25 mouse cellular contexts compared by ENCODE assay signal in the genomic region with DNA sequence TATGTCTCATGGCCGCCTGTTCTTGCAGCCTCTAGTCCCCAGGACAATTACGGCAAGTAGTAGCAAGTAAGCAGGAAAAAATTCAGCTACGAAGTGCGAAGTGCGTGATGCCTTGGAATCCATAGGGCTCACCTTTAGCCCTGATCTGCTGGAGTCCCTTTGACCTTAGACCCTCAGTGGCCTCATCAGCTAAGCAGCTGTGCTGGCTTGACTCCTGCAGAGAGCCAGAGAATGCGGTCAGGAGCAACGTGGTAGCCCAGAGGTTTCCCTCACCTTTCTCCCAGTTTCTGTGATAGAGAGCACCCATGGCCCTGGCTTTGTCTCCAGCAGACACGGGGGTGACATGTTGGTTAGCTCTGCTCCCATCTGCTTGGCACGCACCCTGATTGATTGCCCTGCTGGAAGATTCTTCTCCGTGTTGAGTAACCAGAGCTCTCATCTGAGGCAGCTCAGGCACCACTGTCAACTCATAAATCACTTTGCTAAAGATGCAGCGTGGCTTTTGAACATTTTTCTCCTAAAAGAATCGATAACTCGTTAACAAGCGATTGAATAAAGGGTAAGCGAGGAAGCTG. TPM values are rescaled to one million over a fixed set of nuclear protein-coding genes. Genes with fewer than 3 reads are reported as not detected.
DNase-seq lines count a peak whose midpoint lies in the region; ATAC-seq and TF ChIP-seq lines count a peak whose summit lies in the region.
"Had no signal": no experiment of that assay in that cellular context is flagged by ENCODE, and none has a peak within 500 bp of the region (broad histone marks: within the 10 kb centered on the region; RNA-seq: fewer than 3 reads in every experiment).

No protein-coding gene starts in this region.

- H3K79me2 ChIP-seq in liver, adult 2 months (ENCODE audit: control insufficient read depth, insufficient read depth, low read length): no peaks in the 10 kb centered on the region

- WGBS in forebrain, embryonic 10.5 days: 73% methylated on average over 15 of the region's 15 CpGs
- WGBS in forebrain, embryonic 15.5 days: 62% methylated on average over 15 of the region's 15 CpGs
- 33% methylated on average over 15 of the region's 15 CpGs for WGBS in liver, adult 2 months
- 50% methylated on average over 15 of the region's 15 CpGs for WGBS in liver, embryonic 11.5 days
- 45% methylated on average over 15 of the region's 15 CpGs for WGBS in neural tube, embryonic 11.5 days

- no peaks in the 10 kb centered on the region for H3K9me3 ChIP-seq in forebrain, embryonic 10.5 days
- no peaks in the 10 kb centered on the region for H3K9me3 ChIP-seq in forebrain, embryonic 15.5 days
- H3K9me3 ChIP-seq in liver, embryonic 11.5 days (ENCODE audit: control insufficient read depth, low read length): no peaks in the 10 kb centered on the region
- no peaks in the 10 kb centered on the region for H3K9me3 ChIP-seq in neural tube, embryonic 11.5 days (ENCODE audit: control insufficient read depth, low read length)
- H3K9me3 ChIP-seq: hindbrain, embryonic 15.5 days; limb, embryonic 15.5 days; lung, embryonic 15.5 days; neural tube, embryonic 12.5 days had no signal

- DNase-seq in forebrain, embryonic 10.5 days (ENCODE audit: extremely low spot score, low spot score): no peak
- DNase-seq in liver, adult 2 months (ENCODE audit: extremely low read depth, low read depth, low spot score): peak; percentile 97
- DNase-seq in liver, embryonic 11.5 days (ENCODE audit: low spot score): no peak
- peak; percentile 66 for DNase-seq in adrenal gland, postnatal 14 days
- DNase-seq in neural tube, embryonic 11.5 days (ENCODE audit: low spot score): no peak
- no peak for DNase-seq in T-cell, adult 2 months (ENCODE audit: low spot score)
- DNase-seq in testis, postnatal 10 days (ENCODE audit: low spot score): no peak
- DNase-seq: B cell, adult 2 months; cerebellum, adult 9-11 months; embryo, embryonic 11 days; kidney, adult 2 months; kidney, postnatal 25 days; layer of hippocampus, adult 9-11 months; right cerebral cortex, postnatal 25 days; thymus, postnatal 14 days had no signal

- H3K9ac ChIP-seq in forebrain, embryonic 15.5 days (replicated peaks): no peak overlapping the region
- H3K9ac ChIP-seq in liver, adult 2 months (ENCODE audit: low read depth, low read length): no peak overlapping the region
- no peak overlapping the region for H3K9ac ChIP-seq in liver, embryonic 11.5 days (ENCODE audit: low read depth, low read length)
- no peak overlapping the region for H3K9ac ChIP-seq in neural tube, embryonic 11.5 days (ENCODE audit: low read length)
- H3K9ac ChIP-seq: hindbrain, embryonic 15.5 days; limb, embryonic 15.5 days; lung, embryonic 15.5 days; neural tube, embryonic 12.5 days had no signal

- peak overlapping the region; percentile 26 for H3K27ac ChIP-seq in forebrain, embryonic 10.5 days
- H3K27ac ChIP-seq in forebrain, embryonic 15.5 days (replicated peaks): no peak overlapping the region
- H3K27ac ChIP-seq in liver, adult 2 months (replicated peaks; ENCODE audit: insufficient read depth, low read depth, low read length): no peak overlapping the region
- H3K27ac ChIP-seq in liver, embryonic 11.5 days (ENCODE audit: low read depth, low read length): no peak overlapping the region
- peak overlapping the region; percentile 42; the same call in 1 of the 2 replicates for H3K27ac ChIP-seq in neural tube, embryonic 11.5 days (ENCODE audit: low read depth, low read length)
- H3K27ac ChIP-seq: hindbrain, embryonic 15.5 days; limb, embryonic 15.5 days; lung, embryonic 15.5 days; neural tube, embryonic 12.5 days; stomach, postnatal 0 days had no signal

- no peaks in the 10 kb centered on the region for H3K36me3 ChIP-seq in forebrain, embryonic 10.5 days (replicated peaks)
- H3K36me3 ChIP-seq in forebrain, embryonic 15.5 days: no peaks in the 10 kb centered on the region
- H3K36me3 ChIP-seq in liver, adult 2 months (ENCODE audit: control insufficient read depth, insufficient read depth, low read length): no peaks in the 10 kb centered on the region
- no peaks in the 10 kb centered on the region for H3K36me3 ChIP-seq in liver, embryonic 11.5 days (ENCODE audit: control insufficient read depth, insufficient read depth, low read length)
- H3K36me3 ChIP-seq in neural tube, embryonic 11.5 days (ENCODE audit: control insufficient read depth, insufficient read depth, low read length): no peaks in the 10 kb centered on the region
- H3K36me3 ChIP-seq: hindbrain, embryonic 15.5 days; limb, embryonic 15.5 days; lung, embryonic 15.5 days; neural tube, embryonic 12.5 days had no signal

- no peak for TF ChIP-seq POLR2A in liver, adult 2 months (IDR thresholded peaks at IDR 0.05; ENCODE audit: extremely low read depth, insufficient read depth, low read length)

- no peak for TF ChIP-seq CTCF in liver, adult 2 months (IDR thresholded peaks at IDR 0.05; ENCODE audit: low read depth, low read length)

- peaks cover 40% of the 10 kb centered on the region for H3K27me3 ChIP-seq in forebrain, embryonic 10.5 days (ENCODE audit: poor library complexity, severe bottlenecking)
- no peaks in the 10 kb centered on the region for H3K27me3 ChIP-seq in forebrain, embryonic 15.5 days
- no peaks in the 10 kb centered on the region for H3K27me3 ChIP-seq in liver, adult 2 months (ENCODE audit: control insufficient read depth, insufficient read depth, low read length)
- 0 out of 2 replicates have a peak, but pooled peaks cover 2% of the 10 kb centered on the region for H3K27me3 ChIP-seq in liver, embryonic 11.5 days (replicated peaks; ENCODE audit: control insufficient read depth, insufficient read depth, low read length)
- no peaks in the 10 kb centered on the region for H3K27me3 ChIP-seq in neural tube, embryonic 11.5 days (ENCODE audit: control insufficient read depth, insufficient read depth, low read length)
- H3K27me3 ChIP-seq: hindbrain, embryonic 15.5 days; limb, embryonic 15.5 days; lung, embryonic 15.5 days; Patski had no signal

- peaks cover 68% of the 10 kb centered on the region for H3K4me1 ChIP-seq in forebrain, embryonic 10.5 days
- peaks cover 54% of the 10 kb centered on the region for H3K4me1 ChIP-seq in forebrain, embryonic 15.5 days
- peaks cover 9% of the 10 kb centered on the region for H3K4me1 ChIP-seq in liver, adult 2 months (ENCODE audit: control insufficient read depth, insufficient read depth, low read length)
- H3K4me1 ChIP-seq in liver, embryonic 11.5 days (replicated peaks; ENCODE audit: control insufficient read depth, insufficient read depth, low read length): no peaks in the 10 kb centered on the region
- peaks cover 10% of the 10 kb centered on the region; the same call in 1 of the 2 replicates for H3K4me1 ChIP-seq in neural tube, embryonic 11.5 days (ENCODE audit: control insufficient read depth, insufficient read depth, low read length)
- H3K4me1 ChIP-seq: lung, embryonic 15.5 days had no signal

- no peak overlapping the region for H3K4me2 ChIP-seq in forebrain, embryonic 15.5 days (replicated peaks)
- no peak overlapping the region for H3K4me2 ChIP-seq in liver, embryonic 11.5 days
- H3K4me2 ChIP-seq in neural tube, embryonic 11.5 days (ENCODE audit: low read depth): no peak overlapping the region
- H3K4me2 ChIP-seq: hindbrain, embryonic 15.5 days; limb, embryonic 15.5 days; lung, embryonic 15.5 days; neural tube, embryonic 12.5 days had no signal

- no peak overlapping the region for H3K4me3 ChIP-seq in forebrain, embryonic 10.5 days
- H3K4me3 ChIP-seq in forebrain, embryonic 15.5 days: no peak overlapping the region
- H3K4me3 ChIP-seq in liver, adult 2 months (ENCODE audit: insufficient read depth, low read depth, low read length): no peak overlapping the region
- H3K4me3 ChIP-seq in liver, embryonic 11.5 days (ENCODE audit: low read depth, low read length): no peak overlapping the region
- H3K4me3 ChIP-seq in neural tube, embryonic 11.5 days (ENCODE audit: low read depth, low read length): no peak overlapping the region
- H3K4me3 ChIP-seq: hindbrain, embryonic 15.5 days; limb, embryonic 15.5 days; lung, embryonic 15.5 days; neural tube, embryonic 12.5 days had no signal

- no peak for ATAC-seq in forebrain, embryonic 15.5 days (replicated peaks)
- no peak for ATAC-seq in liver, embryonic 11.5 days (replicated peaks; ENCODE audit: low FRiP score)
- ATAC-seq in neural tube, embryonic 11.5 days (ENCODE audit: insufficient read depth, low FRiP score, low TSS enrichment): no peak
- ATAC-seq: forebrain, embryonic 16.5 days; Patski had no signal

RNA-seq across cellular contexts. Expression of a gene that starts 12.9 kb away (rescaled TPM):
- 0.36 and 0.90 TPM in 2 replicates for polyA plus RNA-seq in forebrain, embryonic 10.5 days (2016; fragmentation: Nextera tagmentation; extraction: Ambion mirVana)
- polyA plus RNA-seq in forebrain, embryonic 15.5 days (2015; fragmentation: Nextera tagmentation; extraction: Ambion mirVana): 0.93 and 1.1 TPM in 2 replicates
- total RNA-seq in liver, adult 2 months (2014; rRNA removed): not detected in 2 replicates
- not detected in 2 replicates for polyA plus RNA-seq in liver, adult 2 months (2012; rRNA removed)
- polyA plus RNA-seq in liver, embryonic 11.5 days (2014; fragmentation: Nextera tagmentation; extraction: Ambion mirVana): not detected in 2 replicates
- not detected in 2 replicates for total RNA-seq in adrenal gland, postnatal 14 days (2021)
- polyA plus RNA-seq in neural tube, embryonic 11.5 days (2014; fragmentation: Nextera tagmentation; extraction: Ambion mirVana): 0.08 and 0.22 TPM in 2 replicates
- total RNA-seq: gastrocnemius, adult 18-20 months had no signal
- polyA plus RNA-seq: heart, embryonic 14.5 days; kidney, adult 2 months; limb, embryonic 15.5 days; stomach, postnatal 0 days had no signal

RNA-seq across cellular contexts. Expression of a gene that starts 42.1 kb away (rescaled TPM):
- 33.0 and 37.1 TPM in 2 replicates for polyA plus RNA-seq in forebrain, embryonic 10.5 days (2016; fragmentation: Nextera tagmentation; extraction: Ambion mirVana)
- 8.7 and 10.8 TPM in 2 replicates for polyA plus RNA-seq in forebrain, embryonic 15.5 days (2015; fragmentation: Nextera tagmentation; extraction: Ambion mirVana)
- total RNA-seq in liver, adult 2 months (2014; rRNA removed): not detected in 2 replicates
- not detected in 2 replicates for polyA plus RNA-seq in liver, adult 2 months (2012; rRNA removed)
- 5.9 and 7.2 TPM in 2 replicates for polyA plus RNA-seq in liver, embryonic 11.5 days (2014; fragmentation: Nextera tagmentation; extraction: Ambion mirVana)
- total RNA-seq in adrenal gland, postnatal 14 days (2021): 0.96 and 1.3 TPM in 2 replicates
- polyA plus RNA-seq in neural tube, embryonic 11.5 days (2014; fragmentation: Nextera tagmentation; extraction: Ambion mirVana): 53.7 and 55.2 TPM in 2 replicates

Comparison
In these comparisons a context has a peak if more than half of its experiments do, and no peak if none do; other contexts are left out.
1. DNase-seq: peak in liver, adult 2 months (single experiment) and adrenal gland, postnatal 14 days (single experiment); none in forebrain, embryonic 10.5 days (single experiment), liver, embryonic 11.5 days (single experiment), neural tube, embryonic 11.5 days (single experiment), T-cell, adult 2 months (single experiment) and testis, postnatal 10 days (single experiment).
2. H3K27ac ChIP-seq: peak in forebrain, embryonic 10.5 days (single experiment) and neural tube, embryonic 11.5 days (single experiment); none in forebrain, embryonic 15.5 days (single experiment), liver, adult 2 months (single experiment) and liver, embryonic 11.5 days (single experiment).